Mouse (Mus musculus): ENCODE results near the gene Fras1.

Gene Fras1

DNA sequence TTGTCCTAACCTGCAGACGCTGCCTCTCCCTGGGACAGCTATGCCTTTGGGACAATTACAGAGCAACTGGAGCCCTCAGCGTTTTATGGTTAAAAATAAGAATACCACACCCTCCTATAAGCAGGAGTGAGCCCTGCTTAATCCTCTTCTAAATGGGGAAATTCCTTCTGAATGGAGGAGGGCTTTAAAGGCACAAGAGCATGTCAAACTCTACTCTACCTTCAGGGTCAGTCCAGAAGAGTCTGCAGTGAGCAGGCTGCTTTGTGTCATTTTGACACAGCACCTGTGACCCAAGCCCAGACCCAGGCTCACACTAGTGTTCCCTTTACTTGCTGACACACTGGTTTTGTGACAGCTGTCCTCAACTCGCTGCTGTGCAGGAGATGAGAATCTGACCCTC lies 307.3 kb downstream of the Fras1 start:
- DNase-seq (ENCODE audit: low read depth, low spot score) = no peak

DNA sequence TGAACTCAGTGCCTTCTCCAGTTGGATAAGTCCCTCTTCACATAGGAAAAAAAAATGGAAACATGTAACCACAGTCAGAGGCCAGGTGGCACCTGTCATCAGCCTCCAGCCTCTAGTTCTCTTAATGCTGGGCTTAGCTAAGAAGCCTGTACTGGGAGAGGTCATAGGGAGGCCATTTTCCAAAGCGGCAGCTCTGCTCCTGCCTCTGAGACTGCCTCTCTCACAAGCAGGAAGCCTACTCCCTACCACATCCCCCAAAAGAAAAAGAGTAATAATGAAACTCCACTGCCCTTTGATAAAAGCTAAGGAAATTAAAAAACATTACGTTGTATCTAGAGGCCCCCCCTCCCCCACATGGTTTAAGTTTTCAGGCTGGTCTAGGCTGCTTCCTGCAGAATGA lies 309.0 kb downstream of the Fras1 start:
- DNase-seq (ENCODE audit: low read depth, low spot score) = no peak

DNA sequence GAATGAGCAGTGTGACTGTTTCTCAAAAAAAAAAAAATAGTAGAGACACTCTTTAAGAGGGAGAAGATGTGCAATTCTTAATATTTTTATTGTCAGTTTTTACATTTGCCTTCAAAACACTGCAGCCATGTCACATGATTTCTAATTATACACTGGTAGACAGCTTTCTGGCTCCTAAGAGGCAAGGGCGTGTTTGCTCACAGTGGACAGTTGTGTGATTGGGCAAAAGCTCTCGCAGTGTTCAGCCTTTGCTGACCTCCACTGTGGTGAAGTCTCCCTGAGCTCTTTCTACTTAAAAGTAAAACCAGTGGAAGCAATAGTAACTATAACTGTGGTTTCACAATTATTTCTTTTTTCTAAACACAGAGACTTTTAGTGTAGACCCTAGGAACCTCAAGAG lies 315.1 kb downstream of the Fras1 start:
- no peak for DNase-seq (ENCODE audit: low read depth, low spot score)

DNA sequence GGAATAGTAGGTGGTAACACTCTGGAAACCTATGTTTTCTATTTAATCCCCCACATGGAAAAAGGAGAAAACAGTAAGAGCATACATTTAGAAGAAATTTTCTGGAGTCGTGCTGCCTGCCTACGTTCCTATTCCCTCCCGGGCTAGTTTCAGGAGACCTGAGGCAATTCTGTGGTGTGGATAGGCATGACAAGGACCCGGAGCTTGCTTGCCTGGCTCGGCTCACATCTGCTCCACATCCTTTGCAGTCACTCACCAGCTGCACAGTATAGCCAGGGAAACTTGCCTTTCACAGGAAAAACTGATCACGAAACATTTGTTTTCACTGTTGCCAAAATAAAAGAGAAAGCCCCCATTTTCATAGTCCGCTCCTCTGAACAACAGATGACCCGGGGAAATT lies 325.2 kb downstream of the Fras1 start:
- DNase-seq (ENCODE audit: low read depth, low spot score) = no peak

DNA sequence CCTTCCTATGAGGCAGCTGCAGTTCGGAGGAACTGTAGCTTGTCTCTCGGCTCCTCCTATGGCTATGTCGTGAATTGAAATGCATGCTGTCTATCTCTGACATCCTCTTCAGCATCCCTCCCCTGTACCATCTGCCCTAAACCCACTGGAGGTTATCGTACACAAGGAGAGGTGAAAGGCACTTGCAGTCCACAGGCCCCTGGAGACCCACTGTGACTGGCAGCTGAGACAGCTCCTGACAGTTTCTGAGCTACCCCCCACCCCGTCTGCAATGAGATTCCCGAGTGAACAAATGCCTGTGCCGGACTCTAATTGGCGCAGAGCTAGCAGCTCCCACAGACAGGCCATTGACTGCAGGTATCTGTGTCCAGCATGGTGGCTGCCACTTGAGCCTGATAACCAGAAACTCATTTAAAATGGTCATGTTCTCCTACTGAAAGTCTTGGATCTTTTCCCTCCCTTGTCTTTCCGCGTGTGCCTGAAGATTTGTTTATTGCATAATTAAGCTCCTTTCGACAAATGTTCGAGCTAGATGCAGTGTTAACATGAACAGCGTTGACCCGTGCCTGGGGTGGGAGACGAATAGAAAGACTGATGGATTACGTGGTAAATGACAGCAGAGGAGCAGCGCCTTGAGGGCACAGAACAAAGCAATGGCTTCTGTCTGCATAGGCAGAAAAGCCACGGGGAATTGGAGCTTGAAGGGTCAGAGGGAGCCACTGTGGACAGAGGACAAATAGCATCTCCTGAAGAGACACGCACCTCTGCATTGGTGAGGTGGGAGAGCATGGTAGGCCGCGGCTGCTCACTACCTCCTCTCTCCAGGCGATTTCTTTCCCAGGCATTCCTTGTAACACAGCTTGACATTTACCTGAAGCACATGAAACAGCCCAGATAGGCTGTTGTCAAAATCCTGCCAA lies 329.2 kb downstream of the Fras1 start:
- DNase-seq (ENCODE audit: low read depth, low spot score) = no peak

DNA sequence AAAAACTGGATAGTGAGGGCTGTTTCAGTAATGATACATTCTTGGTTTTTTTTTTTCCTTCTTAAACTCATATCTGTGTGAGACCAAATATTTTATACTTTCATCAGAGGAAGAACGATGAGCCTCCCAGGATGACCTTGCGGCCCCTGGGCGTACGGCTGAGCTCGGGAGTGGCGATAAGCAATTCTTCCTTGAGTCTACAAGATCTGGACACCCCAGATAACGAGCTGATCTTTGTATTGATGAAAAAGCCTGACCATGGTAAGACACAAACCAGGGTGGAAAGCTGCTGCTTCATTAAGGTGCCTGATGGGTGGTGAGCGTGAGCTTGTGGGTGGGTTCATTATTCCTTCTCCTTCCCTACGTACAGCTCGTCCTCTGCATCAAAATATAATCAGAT lies 334.8 kb downstream of the Fras1 start:
- DNase-seq (ENCODE audit: low read depth, low spot score) = no peak

DNA sequence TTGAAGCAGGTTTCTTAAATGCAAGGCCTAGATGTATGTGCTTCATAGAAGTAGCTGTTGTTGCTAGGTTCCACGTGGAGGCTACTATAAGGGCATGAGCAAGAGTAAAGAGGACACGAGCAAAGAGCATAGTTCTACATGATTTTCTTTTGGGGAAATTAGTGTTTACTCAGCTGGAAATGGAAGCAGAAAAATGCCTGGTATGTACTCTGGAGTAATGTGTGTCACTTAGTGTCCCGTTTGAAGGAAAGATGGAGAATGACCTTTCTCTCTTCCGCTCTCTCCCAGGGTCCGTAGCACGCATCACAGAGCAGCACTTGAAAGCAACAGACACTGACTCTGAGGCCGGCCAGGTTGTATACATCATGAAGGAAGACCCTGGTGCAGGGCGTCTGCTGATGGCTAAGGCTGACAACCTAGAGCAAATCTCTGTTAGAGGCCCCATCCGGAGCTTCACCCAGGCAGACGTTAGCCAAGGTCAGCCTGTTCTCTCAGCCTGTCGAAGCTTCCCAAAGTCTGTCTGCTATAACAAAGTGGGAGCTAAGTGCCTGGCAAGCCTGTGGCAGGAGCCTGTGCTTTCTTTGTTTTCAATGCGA lies 338.4 kb downstream of the Fras1 start:
- DNase-seq (ENCODE audit: low read depth, low spot score) = no peak

DNA sequence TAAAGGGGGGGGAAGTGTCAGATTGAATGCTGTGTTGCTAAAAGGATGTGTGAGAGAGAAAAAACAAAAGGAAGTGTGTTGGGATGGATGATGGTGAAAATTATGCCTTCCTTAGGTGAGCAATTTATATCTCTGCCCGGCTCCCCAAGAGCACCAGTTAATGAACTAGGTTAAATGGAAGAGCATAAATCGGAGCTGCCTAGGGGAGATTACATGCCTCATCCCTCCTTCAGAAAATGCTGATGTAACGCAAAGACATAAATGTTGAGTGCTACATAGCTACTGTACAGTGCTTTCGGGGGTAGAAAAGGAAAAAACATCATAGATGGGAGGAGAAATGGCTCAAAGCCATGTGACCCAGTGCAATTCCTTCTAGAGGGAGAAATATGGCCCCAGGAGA lies 339.0 kb downstream of the Fras1 start:
- DNase-seq (ENCODE audit: low read depth, low spot score) = no peak

DNA sequence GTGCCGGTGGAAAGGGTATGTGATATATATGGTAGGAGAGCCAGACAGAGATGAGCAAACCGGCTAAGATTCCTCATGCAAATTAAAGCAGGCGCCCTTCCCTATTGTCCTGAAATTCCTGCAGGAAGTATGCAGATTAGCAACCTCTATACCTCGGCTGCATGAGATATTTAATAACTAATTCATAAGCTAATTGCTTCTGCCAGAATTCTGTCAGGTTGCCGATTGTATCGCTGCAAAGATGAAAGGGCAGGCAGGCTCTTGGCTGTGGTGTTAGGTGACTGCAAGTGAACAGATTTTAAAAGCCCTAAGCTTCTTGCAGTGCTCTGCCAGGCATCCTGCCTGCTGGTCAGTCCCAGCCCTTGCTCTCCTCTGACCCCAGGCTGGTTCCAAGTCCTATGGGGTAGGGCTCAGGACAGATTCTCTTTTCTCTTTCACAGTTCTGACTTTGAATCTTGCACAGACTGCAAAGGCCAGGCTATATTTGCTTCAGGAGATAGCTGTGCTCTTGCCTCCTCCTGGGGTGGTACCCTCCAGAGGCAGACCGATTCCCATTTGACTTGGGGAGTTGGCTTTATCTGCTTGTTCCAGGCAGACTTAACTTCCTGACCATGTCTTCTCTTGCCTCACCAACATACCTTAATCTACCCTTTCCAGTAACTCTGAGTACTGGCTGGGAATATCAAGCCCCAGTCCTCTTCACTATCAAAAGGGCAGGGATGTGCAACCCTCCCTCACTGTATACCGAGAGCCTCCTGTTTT lies 342.7 kb downstream of the Fras1 start:
- DNase-seq (ENCODE audit: low read depth, low spot score) = no peak

DNA sequence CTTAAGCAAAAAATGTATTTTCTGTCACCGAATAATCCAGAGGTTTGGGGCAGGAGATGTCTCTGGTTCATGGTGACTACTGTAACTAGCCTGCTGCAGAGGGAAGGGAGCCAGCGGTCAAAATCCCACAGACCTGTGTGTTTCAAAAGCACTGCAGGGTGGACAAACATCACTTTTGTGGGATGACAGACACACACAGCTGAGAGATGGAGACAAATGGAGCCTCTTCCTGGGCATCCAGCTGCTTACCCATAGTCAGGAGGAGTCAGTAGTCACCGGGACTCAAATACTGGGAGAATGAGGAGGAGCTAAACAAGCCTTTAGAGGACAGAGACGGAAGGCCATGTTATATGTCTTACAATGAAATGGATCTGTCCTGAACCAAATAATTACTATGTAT lies 343.9 kb downstream of the Fras1 start:
- DNase-seq (ENCODE audit: low read depth, low spot score) = no peak

DNA sequence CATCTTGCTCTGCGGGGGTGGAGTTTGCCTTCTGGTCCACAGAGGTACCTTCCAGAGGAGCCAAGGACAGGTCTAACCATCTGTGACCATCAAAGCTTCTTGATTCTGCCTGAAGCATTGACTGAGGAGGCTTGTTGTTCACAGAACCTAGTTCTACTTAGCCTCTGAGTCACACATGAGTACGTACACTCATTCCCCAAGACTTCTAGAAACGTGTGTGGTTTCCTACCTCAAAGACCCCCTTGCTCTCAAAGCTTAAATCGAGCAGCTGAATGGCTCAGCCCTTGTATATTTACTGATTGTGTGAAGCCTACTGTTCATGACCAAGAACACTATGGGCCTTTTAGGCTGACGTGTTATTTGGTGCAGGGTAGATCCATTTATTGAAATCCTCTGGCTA lies 344.8 kb downstream of the Fras1 start:
- DNase-seq (ENCODE audit: low read depth, low spot score) = no peak

DNA sequence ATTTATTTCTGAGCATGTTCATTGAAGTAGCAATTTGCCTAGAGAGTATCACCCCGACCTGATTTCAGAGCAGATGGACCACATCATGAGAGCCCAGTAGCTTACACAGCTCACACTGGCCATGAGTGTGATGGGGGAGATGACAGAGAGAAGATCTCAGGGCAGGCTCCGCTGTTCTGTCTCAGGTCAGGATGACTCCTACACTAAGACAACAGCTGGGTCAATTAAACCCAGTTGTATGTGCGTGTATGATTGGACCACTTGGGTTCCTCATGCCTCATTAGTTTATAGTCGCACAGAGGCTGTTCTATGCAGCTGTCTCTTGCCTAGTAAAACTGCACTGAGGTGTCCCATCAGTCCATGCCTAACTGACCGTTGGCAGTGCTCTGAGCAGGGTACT lies 345.5 kb downstream of the Fras1 start:
- no peak for DNase-seq (ENCODE audit: low read depth, low spot score)

DNA sequence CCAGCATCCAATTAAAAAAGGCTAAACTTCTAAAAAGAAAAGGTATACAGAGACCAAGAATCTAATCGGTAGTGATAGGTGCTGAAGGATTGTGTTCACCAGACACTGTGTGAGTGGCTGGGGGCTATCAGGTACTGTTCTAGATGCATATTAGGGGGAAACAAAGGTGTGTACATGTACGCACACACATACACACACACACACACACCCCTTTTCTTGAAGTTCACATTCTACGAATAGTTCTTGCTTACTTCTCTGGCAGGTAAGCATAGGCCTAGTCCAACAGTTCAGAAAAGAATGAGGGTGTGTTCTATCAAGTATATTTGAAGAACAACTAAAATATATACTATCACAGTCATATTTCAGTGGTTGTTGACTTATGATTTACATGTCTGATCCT lies 348.9 kb downstream of the Fras1 start:
- no peak for DNase-seq (ENCODE audit: low read depth, low spot score)

DNA sequence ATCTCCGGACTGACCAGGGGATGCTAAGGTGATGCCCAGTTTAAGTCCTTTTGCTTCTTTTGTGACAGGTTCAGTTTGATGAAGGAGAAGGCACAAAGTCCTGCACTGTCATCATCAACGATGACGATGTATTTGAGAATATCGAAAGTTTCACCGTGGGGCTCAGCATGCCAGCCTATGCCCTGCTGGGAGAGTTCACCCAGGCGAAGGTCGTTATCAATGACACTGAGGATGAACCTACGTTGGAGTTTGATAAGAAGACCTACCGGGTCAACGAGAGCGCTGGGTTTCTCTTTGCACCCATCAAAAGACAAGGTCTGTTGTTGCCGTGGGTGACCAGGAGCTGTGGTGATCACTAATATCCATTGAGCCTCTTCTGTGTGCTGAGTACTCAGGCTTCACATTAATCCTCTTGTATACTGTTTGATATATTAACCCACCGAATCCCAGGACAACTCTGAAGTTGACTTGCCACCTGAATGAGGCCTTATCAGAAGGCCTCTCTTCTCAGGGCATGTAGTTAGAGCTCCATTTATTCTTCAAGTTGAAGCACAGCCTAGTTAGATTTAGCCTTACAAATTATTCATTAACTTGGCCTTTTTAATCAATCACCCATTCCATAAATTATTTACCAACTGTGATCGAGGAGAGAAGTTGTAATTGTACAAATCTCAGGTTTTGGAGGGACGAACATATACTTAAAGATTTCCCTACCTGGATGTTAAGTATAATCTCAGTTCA lies 365.6 kb downstream of the Fras1 start:
- DNase-seq (ENCODE audit: low read depth, low spot score) = no peak

DNA sequence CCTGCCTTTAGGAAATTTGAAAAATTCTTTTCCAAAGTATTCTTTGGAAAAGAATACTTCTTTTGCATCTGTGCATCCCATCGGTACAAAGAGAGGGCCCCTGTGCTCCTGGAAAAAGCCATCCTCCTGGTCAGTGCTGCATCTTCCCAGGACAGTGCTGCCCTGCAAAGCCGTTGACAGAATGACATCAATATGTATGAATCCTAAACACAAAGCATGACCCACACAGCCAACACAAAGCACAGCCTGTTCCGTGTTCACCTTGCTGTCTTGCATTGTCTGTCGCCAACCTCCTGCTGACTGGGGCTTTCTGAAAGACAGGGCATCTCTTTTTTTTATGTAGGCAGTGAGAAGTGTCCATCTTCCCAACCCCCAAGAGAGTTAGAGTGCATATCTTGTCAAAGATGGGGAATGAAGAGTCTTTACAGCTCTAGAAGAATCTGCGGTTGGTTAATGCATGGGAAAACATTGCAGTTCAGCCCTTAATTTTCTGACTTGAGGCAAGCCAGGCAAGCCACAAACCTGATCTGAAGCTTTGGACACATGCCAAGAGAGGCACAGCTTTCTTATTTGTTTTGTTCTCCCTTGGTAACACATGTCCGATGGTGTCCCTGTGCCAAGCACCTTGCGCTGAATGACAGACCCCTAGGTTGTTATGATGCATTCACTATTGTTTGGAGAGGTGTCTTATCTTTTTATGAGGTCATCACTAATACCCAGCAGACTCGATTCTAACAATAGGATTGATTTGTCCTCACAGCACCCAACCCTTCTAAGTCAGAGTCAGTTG lies 373.6 kb downstream of the Fras1 start:
- DNase-seq (ENCODE audit: low read depth, low spot score) = no peak

DNA sequence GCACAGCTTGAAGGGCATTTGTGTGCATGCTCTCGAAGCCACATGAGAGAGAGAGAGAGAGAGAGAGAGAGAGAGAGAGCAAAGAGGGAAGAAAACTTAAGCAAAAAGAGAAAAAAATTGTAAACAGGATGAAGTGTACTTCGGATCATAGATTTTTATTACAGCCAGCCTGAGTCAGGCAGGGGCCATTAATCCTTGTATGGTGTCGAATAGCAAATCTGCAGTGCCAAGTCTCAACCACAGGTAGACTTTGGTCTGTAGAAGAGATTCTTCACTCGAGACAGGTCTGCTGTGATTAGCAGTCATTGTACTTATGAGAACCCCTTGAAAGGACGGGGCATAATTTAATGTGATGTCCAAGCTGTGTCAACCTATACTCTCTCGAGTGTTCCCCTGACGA lies 383.9 kb downstream of the Fras1 start:
- no peak for DNase-seq (ENCODE audit: low read depth, low spot score)

DNA sequence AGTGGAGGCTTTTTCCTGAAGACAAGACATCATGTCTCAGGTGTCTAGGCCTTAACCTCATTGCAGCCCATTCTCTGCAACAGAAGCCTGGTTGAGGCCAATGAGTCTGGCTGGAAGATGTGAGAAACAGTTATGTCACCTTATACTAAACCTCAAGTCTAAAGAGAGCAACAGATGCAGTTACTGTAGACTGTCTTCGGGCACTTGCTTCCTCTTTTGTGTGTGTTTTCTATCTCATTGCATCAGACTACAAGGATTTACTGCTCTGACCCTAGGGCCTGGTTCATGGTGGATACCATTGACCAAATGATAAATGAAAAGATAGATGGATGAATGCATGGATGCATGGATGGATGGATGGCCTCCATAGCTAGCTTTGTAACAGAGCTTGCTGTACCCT lies 388.3 kb downstream of the Fras1 start:
- DNase-seq (ENCODE audit: low read depth, low spot score) = no peak

DNA sequence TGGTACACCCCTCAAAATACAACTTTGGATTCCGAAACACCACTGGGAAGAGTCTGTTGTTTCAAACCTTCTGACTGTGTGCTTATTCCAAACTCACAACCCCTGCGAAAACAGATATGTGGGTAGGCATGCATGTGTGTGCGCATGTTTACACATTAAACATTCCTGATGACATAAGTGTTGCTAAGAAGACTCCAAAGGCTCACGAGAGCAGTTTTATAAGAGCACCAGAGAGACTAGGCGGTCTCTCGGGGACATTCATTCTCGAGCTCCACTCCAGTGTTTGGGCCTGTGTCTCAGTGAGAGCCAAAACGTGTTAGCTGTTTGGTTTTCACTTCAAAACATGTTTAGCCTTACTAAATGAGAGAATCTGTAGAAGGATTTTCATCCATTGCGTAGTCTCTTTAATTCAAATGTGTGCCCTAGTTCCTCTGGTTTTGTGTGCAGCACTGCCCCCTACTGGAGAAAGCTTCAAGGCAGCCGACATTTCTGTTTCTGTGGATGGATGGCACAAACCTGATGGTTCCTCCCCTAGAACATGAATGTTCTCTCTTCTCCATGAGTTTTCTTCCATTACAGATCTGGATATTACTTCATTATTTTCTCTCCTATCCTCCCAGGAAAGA lies 395.2 kb downstream of the Fras1 start:
- peak; percentile 70 for DNase-seq (ENCODE audit: low read depth, low spot score)

DNA sequence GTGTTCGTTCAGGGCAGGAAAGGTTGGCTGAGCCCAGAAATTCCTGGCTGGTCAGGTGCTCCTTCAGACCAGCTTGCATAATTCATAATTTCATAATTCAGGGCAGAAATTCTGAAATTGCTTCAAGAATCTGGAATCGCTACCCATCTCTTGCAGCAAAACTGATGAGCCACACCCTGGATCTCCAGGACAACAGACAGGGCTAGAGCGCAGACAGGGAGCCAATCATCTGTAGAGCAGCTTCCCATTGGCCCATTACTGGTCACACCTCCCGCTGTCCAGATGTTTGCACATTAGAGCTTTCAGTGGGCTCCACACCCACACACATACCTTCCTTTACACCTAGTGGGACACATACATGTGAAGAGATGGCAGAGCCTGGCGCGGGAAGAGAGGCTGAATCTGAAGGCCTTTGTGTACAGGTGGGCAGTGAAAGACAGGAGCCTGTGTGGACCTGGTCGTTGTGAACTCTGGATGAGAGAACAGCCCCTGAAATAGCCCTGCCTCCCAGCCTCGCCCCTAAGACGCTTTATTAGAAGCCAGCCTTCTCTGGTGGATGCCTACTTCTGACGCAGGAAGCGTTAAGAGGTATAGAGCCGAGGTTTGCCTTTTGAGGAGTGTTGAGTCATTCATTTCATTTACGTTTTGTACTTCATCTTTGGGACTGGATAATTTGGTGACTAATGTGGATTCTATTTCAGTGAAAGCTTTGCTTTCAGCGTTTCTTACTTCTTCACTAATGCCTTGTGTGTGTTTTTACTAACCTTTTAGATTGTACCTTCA lies 409.9 kb downstream of the Fras1 start:
- no peak for DNase-seq (ENCODE audit: low read depth, low spot score)

DNA sequence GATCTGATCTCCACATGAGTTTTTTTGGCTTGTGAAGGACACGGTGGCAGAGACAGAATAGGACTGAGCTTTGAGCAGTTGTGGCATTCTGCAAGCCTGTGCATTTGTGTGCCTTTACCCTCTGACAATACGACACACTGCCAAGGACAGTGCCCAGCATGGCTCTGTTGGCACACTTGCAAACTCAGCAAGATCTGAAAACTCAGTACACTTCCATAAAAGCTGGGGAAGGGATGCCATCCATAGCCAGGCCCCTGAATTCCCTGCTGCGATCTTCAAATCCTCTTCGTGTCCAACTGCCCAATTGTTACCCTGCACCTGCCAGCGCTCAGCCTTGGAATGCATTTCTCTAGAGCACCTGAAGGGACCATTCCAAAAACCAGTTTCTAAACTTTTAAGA lies 411.3 kb downstream of the Fras1 start:
- no peak for DNase-seq (ENCODE audit: low read depth, low spot score)
